ENCODE assay signal across 8 mouse cellular contexts in the genomic region with DNA sequence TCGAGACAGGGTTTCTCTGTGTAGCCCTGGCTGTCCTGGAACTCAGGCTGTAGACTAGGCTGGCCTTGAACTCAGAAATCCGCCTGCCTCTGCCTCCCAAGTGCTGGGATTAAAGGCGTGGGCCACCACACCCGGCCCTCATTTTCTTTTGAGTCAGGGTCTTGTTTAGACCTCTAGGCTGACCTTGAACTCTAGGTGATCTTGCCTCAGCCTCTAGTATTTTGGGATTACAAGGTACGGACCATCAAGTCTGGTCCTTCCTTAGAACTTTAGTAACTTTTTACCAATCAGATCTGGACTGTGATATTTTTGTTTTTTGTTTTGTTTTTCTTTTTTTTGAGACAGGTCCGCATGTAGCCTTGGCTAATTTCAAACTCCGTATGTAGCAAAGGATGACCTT. TPM values are rescaled to one million over a fixed set of nuclear protein-coding genes. Genes with fewer than 3 reads are reported as not detected.
DNase-seq lines count a peak whose midpoint lies in the region; ATAC-seq lines count a peak whose summit lies in the region.

A gene (plus strand): TSS at position 357 of the 400 bp plus-strand sequence.

- H3K9me3 ChIP-seq in heart, embryonic 11.5 days (replicated peaks; ENCODE audit: control insufficient read depth, low read length), result peaks cover 5% of the 10 kb centered on the region
- peaks cover 3% of the 10 kb centered on the region; the same call in 1 of the 2 replicates for H3K9me3 ChIP-seq in forebrain, embryonic 11.5 days (ENCODE audit: control insufficient read depth, low read length)
- H3K9me3 ChIP-seq in stomach, embryonic 14.5 days (ENCODE audit: control insufficient read depth, low read depth, low read length), result peaks cover 4% of the 10 kb centered on the region; the same call in 1 of the 2 replicates

- H3K9ac ChIP-seq in heart, embryonic 11.5 days (ENCODE audit: low read depth, low read length), result peak within 1 kb of the TSS; percentile 25; the same call in 1 of the 2 replicates
- peak within 1 kb of the TSS; percentile 65 for H3K9ac ChIP-seq in forebrain, embryonic 11.5 days (ENCODE audit: low read length)
- peak within 1 kb of the TSS; percentile 42; the same call in 1 of the 2 replicates for H3K9ac ChIP-seq in stomach, embryonic 14.5 days (replicated peaks; ENCODE audit: low read depth, low read length)

- intact Hi-C loops in left cerebral cortex, postnatal 4 days (cut with DNase I), result loop anchor here (10.0 kb wide), 1 partner anchor 161 kb away; a partner anchor contains a TSS

- H3K4me2 ChIP-seq in heart, embryonic 11.5 days, result peak within 1 kb of the TSS; percentile 86
- H3K4me2 ChIP-seq in forebrain, embryonic 11.5 days (ENCODE audit: low read depth, low read length, severe bottlenecking), result peak within 1 kb of the TSS; percentile 96
- peak within 1 kb of the TSS; percentile 95 for H3K4me2 ChIP-seq in stomach, embryonic 14.5 days (replicated peaks; ENCODE audit: low read depth, low read length)

- DNase-seq in heart, adult 11 months, result no peak
- DNase-seq in forebrain, embryonic 11.5 days (ENCODE audit: low spot score), result no peak
- DNase-seq in left cerebral cortex, postnatal 4 days, result no peak
- no peak for DNase-seq in c-Kit-positive CD71-positive TER-119-positive erythroid progenitor cells, embryonic 14.5 days (ENCODE audit: low spot score)
- no peak for DNase-seq in frontal cortex, postnatal 36 days (ENCODE audit: low spot score in 2 of 2)

- WGBS in heart, embryonic 11.5 days (ENCODE audit: insufficient replicate concordance), result 52% methylated on average over 7 of the region's 7 CpGs
- 64% methylated on average over 7 of the region's 7 CpGs for WGBS in forebrain, embryonic 11.5 days
- 57% methylated on average over 7 of the region's 7 CpGs for WGBS in stomach, embryonic 14.5 days

- peak within 1 kb of the TSS; percentile 47 for H3K4me3 ChIP-seq in heart, embryonic 11.5 days (ENCODE audit: low read depth, low read length)
- H3K4me3 ChIP-seq in forebrain, embryonic 11.5 days (ENCODE audit: low read depth, low read length), result peak within 1 kb of the TSS; percentile 50
- H3K4me3 ChIP-seq in stomach, embryonic 14.5 days (ENCODE audit: low read depth, low read length), result peak within 1 kb of the TSS; percentile 58

- H3K27me3 ChIP-seq in heart, embryonic 11.5 days (ENCODE audit: control insufficient read depth, insufficient read depth, low read length), result peaks cover 22% of the 10 kb centered on the region
- peaks cover 24% of the 10 kb centered on the region for H3K27me3 ChIP-seq in forebrain, embryonic 11.5 days (ENCODE audit: control insufficient read depth, insufficient read depth, low read length)
- 0 out of 2 replicates have a peak, but pooled peaks cover 8% of the 10 kb centered on the region for H3K27me3 ChIP-seq in stomach, embryonic 14.5 days (ENCODE audit: control insufficient read depth, insufficient read depth, low read length)

- no peak for ATAC-seq in heart, embryonic 11.5 days (replicated peaks; ENCODE audit: insufficient number of reproducible peaks, low FRiP score, low TSS enrichment)
- no peak for ATAC-seq in CD4-positive, CD25-positive, alpha-beta regulatory T cell, adult 4 months
- ATAC-seq in forebrain, embryonic 11.5 days (replicated peaks; ENCODE audit: low FRiP score), result no peak
- no peak for ATAC-seq in stomach, embryonic 14.5 days (ENCODE audit: insufficient number of reproducible peaks, insufficient read depth, low FRiP score, low read depth)

- H3K36me3 ChIP-seq in heart, embryonic 11.5 days (ENCODE audit: control insufficient read depth, insufficient read depth, low read length), result 0 out of 2 replicates have a peak, but pooled peaks cover 4% of the 10 kb centered on the region
- no peaks in the 10 kb centered on the region for H3K36me3 ChIP-seq in forebrain, embryonic 11.5 days (ENCODE audit: control insufficient read depth, insufficient read depth, low read length)
- peaks cover 5% of the 10 kb centered on the region; the same call in 1 of the 2 replicates for H3K36me3 ChIP-seq in stomach, embryonic 14.5 days (ENCODE audit: control insufficient read depth, insufficient read depth, low read length)

- peaks cover 13% of the 10 kb centered on the region for H3K4me1 ChIP-seq in heart, embryonic 11.5 days (ENCODE audit: control insufficient read depth, insufficient read depth, low read length)
- peaks cover 16% of the 10 kb centered on the region for H3K4me1 ChIP-seq in forebrain, embryonic 11.5 days (replicated peaks; ENCODE audit: control insufficient read depth, insufficient read depth, low read length)
- H3K4me1 ChIP-seq in stomach, embryonic 14.5 days (ENCODE audit: control insufficient read depth, insufficient read depth, low read length), result peaks cover 10% of the 10 kb centered on the region; the same call in 1 of the 2 replicates

- no peak within 1 kb of the TSS for H3K27ac ChIP-seq in heart, embryonic 11.5 days (ENCODE audit: low read depth, low read length)
- 0 out of 2 replicates have a peak within 1 kb of the TSS, but pooled peaks have one; percentile 25 for H3K27ac ChIP-seq in forebrain, embryonic 11.5 days (ENCODE audit: low read depth, low read length)
- H3K27ac ChIP-seq in stomach, embryonic 14.5 days (ENCODE audit: low read length), result 0 out of 2 replicates have a peak within 1 kb of the TSS, but pooled peaks have one; percentile 67

RNA-seq across cellular contexts. Expression of the gene that starts here (rescaled TPM):
- 4.9 and 7.1 TPM in 2 replicates for polyA plus RNA-seq in heart, embryonic 11.5 days (2014; fragmentation: Nextera tagmentation; extraction: Ambion mirVana)
- 10 to 100 TPM; 31.0 to 41.3 TPM for polyA plus RNA-seq in CD4-positive, CD25-positive, alpha-beta regulatory T cell, adult 4 months (2017; shearing (Covaris generic))
- polyA plus RNA-seq in forebrain, embryonic 11.5 days (2014; fragmentation: Nextera tagmentation; extraction: Ambion mirVana), result 7.7 and 10.5 TPM in 2 replicates
- total RNA-seq in left cerebral cortex, postnatal 4 days (2021), result 10 to 100 TPM; 78.9 to 82.4 TPM
- 11.7 and 11.8 TPM in 2 replicates for polyA plus RNA-seq in stomach, embryonic 14.5 days (2014; fragmentation: Nextera tagmentation; extraction: Ambion mirVana)
